Mouse (Mus musculus): ENCODE measurements at regions not wholly inside any gene's neighbourhood (a gene's known extent, or its start where the extent isn't known, plus 50 kb on each side); places are given as distances from the start of the nearest gene placed in this dataset.
A peak's percentile ranks its signal among the peaks of the same experiment; 100 is the strongest.

- H3K27me3 ChIP-seq, result no peaks in the 10 kb centered on the region
- no peak overlapping the region for H3K4me2 ChIP-seq
- no peaks in the 10 kb centered on the region for H3K9me3 ChIP-seq
- no peaks in the 10 kb centered on the region for H3K36me3 ChIP-seq
- no peak overlapping the region for H3K4me3 ChIP-seq
- H3K4me1 ChIP-seq (replicated peaks), result peaks cover 18% of the 10 kb centered on the region
- no peak overlapping the region for H3K9ac ChIP-seq
- peak; percentile 87 for ATAC-seq (ENCODE audit: low read depth)
- 8% methylated on average over 15 of the region's 15 CpGs for WGBS
- H3K27ac ChIP-seq (replicated peaks), result peak overlapping the region; percentile 64
These were observed 201.7 kb downstream of the Zfp36l1 start for GRCm38 (mm10) chr12:79910884-79911759.

DNA sequence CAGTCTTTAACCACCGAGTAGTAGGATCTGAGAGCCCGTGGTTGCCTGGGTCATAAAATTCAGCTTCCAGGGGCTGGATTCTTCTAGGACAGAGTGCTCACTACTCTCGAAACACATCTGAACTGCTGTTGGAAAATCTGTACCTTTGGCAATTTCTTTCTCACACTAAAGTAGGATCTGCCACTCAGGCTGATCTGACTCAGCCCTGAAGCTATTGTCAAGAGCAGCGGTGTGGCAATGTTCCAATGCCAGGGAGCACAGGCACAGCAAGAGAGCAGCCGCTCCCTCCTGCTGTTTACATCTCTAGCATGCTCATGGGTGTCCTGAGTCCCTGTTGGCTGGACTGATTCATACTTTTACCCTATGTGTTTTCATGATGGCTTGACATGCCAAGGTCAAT is 205.2 kb downstream of the Zfp36l1 start:
- H3K27ac ChIP-seq (replicated peaks), result peak overlapping the region; percentile 38
- WGBS, result 39% methylated on average over 5 of the region's 5 CpGs
- H3K4me1 ChIP-seq (replicated peaks), result peaks cover 28% of the 10 kb centered on the region
- no peaks in the 10 kb centered on the region for H3K27me3 ChIP-seq
- H3K36me3 ChIP-seq, result no peaks in the 10 kb centered on the region
- H3K4me2 ChIP-seq, result no peak overlapping the region
- no peak overlapping the region for H3K9ac ChIP-seq
- ATAC-seq (ENCODE audit: low read depth), result no peak
- no peaks in the 10 kb centered on the region for H3K9me3 ChIP-seq
- no peak overlapping the region for H3K4me3 ChIP-seq

DNA sequence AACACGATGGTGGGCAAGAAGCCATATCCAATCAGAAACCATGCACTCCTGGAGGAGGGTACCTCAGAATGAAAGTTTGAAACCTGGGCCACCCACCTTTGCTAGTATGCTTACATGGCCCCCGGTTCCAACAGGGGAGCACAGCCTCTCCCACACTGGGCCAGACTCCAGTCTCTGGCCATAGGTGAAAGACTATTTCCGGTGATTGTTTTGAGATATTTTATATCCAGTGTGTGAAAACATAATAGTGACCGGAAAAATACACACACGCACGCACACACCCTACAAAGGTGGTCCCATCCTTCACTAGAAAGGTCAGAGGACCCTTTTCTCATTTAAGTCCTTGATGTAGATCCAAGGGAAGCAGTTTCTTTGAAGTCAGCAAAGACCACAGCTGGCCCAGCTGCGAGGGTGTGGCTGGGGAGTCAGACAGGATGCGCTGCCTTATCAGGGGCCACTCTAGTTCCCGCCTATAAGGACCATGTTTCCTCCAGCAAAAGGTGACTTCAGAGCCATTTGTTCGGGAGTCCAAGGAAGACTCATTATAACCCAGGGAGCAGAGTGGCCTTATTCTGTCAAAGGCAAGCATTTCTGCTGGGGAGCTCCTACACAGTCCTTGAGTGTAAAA is 206.0 kb downstream of the Zfp36l1 start:
- H3K9ac ChIP-seq, result no peak overlapping the region
- H3K4me3 ChIP-seq, result no peak overlapping the region
- ATAC-seq (ENCODE audit: low read depth), result no peak
- WGBS, result 81% methylated on average over 10 of the region's 10 CpGs
- H3K27me3 ChIP-seq, result no peaks in the 10 kb centered on the region
- H3K36me3 ChIP-seq, result no peaks in the 10 kb centered on the region
- H3K4me2 ChIP-seq, result no peak overlapping the region
- peak overlapping the region; percentile 82 for H3K27ac ChIP-seq (replicated peaks)
- peaks cover 31% of the 10 kb centered on the region for H3K4me1 ChIP-seq (replicated peaks)
- no peaks in the 10 kb centered on the region for H3K9me3 ChIP-seq

GRCm38 (mm10) chr12:79905828-79906737 is 206.7 kb downstream of the Zfp36l1 start:
- 68% methylated on average over 10 of the region's 10 CpGs for WGBS
- Histone ChIP-seq H3K4me1 (replicated peaks) (peaks cover 23% of the 10 kb centered on the region), H3K27ac (replicated peaks) (peak overlapping the region; percentile 82), H3K9me3 (no peaks in the 10 kb centered on the region), H3K4me3 (no peak overlapping the region), H3K36me3 (no peaks in the 10 kb centered on the region), H3K4me2 (no peak overlapping the region), H3K27me3 (no peaks in the 10 kb centered on the region), H3K9ac (no peak overlapping the region)
- no peak for ATAC-seq (ENCODE audit: low read depth)

DNA sequence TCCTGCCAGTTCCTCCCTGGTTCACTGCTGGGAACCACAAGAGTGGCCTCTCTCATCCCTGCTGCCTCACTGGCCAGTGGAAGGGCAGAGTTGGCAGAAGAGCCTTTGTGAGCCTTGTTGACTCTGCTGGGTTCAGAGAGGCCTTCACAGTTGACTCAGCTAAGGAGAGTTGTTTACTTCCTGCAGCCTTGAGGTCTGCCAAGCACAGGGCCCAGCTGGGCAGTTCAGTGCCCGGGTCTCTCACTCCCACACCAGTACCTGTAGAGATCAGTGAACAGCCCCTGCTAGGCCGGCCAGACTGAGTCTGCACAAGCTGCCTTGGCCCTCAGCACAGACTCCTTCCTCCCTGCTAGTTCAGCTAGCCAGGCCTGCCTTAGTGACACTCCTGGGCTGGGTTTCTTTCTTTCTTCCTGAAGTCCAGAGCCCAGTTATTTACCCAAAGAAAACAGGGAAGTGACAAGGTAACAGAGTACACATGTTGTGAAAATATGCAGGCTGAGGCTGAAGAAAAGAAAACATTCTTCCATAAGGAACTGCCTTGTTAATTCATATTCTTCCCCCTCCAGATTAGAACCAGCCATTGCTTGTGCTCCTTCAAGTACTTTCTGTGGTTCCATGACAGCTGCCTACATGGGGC is 207.8 kb downstream of the Zfp36l1 start:
- Histone ChIP-seq H3K9me3 (no peaks in the 10 kb centered on the region), H3K4me1 (replicated peaks) (peaks cover 15% of the 10 kb centered on the region), H3K4me3 (no peak overlapping the region), H3K36me3 (no peaks in the 10 kb centered on the region), H3K9ac (no peak overlapping the region), H3K27me3 (no peaks in the 10 kb centered on the region), H3K4me2 (no peak overlapping the region), H3K27ac (replicated peaks) (peak overlapping the region; percentile 47; the same call in 1 of the 2 replicates)
- WGBS, result 77% methylated on average over 2 of the region's 2 CpGs
- no peak for ATAC-seq (ENCODE audit: low read depth)

DNA sequence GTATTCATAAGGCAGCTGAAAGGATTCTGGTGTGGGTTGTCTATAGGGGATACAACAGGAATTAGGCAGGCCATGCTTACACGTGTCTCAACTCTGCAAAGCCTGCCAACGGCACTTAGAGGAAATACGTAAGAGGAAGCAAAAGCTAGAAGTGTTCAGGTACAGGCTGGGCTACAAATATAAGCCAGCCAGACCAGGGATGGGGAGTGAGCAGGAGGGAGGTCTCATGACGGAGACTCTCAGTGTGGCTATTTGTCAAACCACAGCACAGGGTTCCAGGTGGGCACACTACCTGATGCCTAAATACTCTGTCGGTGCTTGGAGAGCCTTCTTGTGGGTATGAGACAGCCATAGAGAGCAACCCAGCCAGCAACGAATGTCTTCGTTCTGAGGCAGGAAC is 210.1 kb downstream of the Zfp36l1 start:
- H3K9me3 ChIP-seq, result 0 out of 2 replicates have a peak, but pooled peaks cover 4% of the 10 kb centered on the region
- no peaks in the 10 kb centered on the region for H3K27me3 ChIP-seq
- H3K4me3 ChIP-seq, result no peak overlapping the region
- peaks cover 25% of the 10 kb centered on the region for H3K4me1 ChIP-seq (replicated peaks)
- peak overlapping the region; percentile 64 for H3K27ac ChIP-seq (replicated peaks)
- ATAC-seq (ENCODE audit: low read depth), result no peak
- 70% methylated on average over 7 of the region's 7 CpGs for WGBS
- no peaks in the 10 kb centered on the region for H3K36me3 ChIP-seq
- no peak overlapping the region; the same call in 1 of the 2 replicates for H3K9ac ChIP-seq
- H3K4me2 ChIP-seq, result no peak overlapping the region

GRCm38 (mm10) chr12:79902163-79902562 is 210.7 kb downstream of the Zfp36l1 start:
- no peak for ATAC-seq (ENCODE audit: low read depth)
- Histone ChIP-seq H3K9me3 (0 out of 2 replicates have a peak, but pooled peaks cover 4% of the 10 kb centered on the region), H3K4me1 (replicated peaks) (peaks cover 25% of the 10 kb centered on the region), H3K36me3 (no peaks in the 10 kb centered on the region), H3K4me2 (no peak overlapping the region), H3K27ac (replicated peaks) (peak overlapping the region; percentile 64), H3K4me3 (no peak overlapping the region), H3K9ac (0 out of 2 replicates have a peak overlapping the region, but pooled peaks have one; percentile 45), H3K27me3 (no peaks in the 10 kb centered on the region)
- 30% methylated on average over 7 of the region's 7 CpGs for WGBS

DNA sequence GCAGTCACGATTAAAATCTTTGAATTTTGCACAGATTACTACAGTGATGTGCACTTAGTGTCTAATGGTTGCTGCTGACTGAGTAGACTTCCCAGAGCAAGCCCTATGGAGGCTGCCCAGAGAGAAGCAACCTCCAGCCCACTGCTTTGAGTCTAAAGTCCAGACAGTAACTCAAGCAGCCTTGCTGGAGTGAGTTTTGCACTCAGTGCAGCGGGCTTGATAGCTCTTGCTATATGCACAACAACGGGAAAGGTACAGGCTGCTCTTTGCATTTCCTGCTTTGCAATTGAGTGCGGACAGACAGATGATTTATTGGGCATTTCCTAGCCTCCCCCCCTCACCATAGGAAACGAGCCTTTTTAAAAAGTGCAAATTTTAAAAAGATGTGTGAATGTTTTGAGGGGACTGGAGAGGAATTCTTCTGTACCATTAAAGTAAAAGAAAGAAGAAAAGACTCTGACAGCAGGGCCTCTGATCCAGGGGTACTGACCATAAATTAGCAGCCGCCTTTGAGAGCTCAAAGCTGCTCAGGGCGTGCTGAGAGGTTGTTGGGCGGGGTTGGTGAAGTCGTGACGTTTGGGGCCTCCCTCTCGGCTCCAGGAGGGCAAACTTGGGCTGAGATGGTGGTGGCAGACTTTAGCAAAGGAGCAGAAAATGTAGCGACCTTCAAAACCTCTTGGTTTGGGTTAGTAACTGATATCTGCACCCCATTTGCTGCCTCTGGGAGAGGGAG is 214.4 kb downstream of the Zfp36l1 start:
- H3K4me1 ChIP-seq (replicated peaks), result peaks cover 45% of the 10 kb centered on the region
- H3K27me3 ChIP-seq, result no peaks in the 10 kb centered on the region
- peak overlapping the region; percentile 52; the same call in 1 of the 2 replicates for H3K27ac ChIP-seq (replicated peaks)
- no peaks in the 10 kb centered on the region for H3K36me3 ChIP-seq
- H3K4me2 ChIP-seq, result no peak overlapping the region
- H3K9ac ChIP-seq, result no peak overlapping the region
- 7% methylated on average over 12 of the region's 12 CpGs for WGBS
- peak; percentile 68; the same call in 1 of the 2 replicates for ATAC-seq (ENCODE audit: low read depth)
- H3K4me3 ChIP-seq, result no peak overlapping the region
- 0 out of 2 replicates have a peak, but pooled peaks cover 4% of the 10 kb centered on the region for H3K9me3 ChIP-seq

- ATAC-seq (ENCODE audit: low read depth), result no peak
- WGBS, result 15% methylated on average over 6 of the region's 6 CpGs
- H3K27ac ChIP-seq (replicated peaks), result peak overlapping the region; percentile 23; the same call in 1 of the 2 replicates
- no peaks in the 10 kb centered on the region for H3K27me3 ChIP-seq
- no peaks in the 10 kb centered on the region for H3K36me3 ChIP-seq
- 0 out of 2 replicates have a peak, but pooled peaks cover 4% of the 10 kb centered on the region for H3K9me3 ChIP-seq
- no peak overlapping the region for H3K4me2 ChIP-seq
- peaks cover 37% of the 10 kb centered on the region for H3K4me1 ChIP-seq (replicated peaks)
- H3K4me3 ChIP-seq, result no peak overlapping the region
- H3K9ac ChIP-seq, result no peak overlapping the region
These were observed 216.8 kb downstream of the Zfp36l1 start for GRCm38 (mm10) chr12:79895975-79896374.

- 16% methylated on average over 7 of the region's 7 CpGs for WGBS
- ATAC-seq (ENCODE audit: low read depth), result peak; percentile 70; the same call in 1 of the 2 replicates
These were observed 217.5 kb downstream of the Zfp36l1 start for GRCm38 (mm10) chr12:79895324-79895723.

More at GRCm38 (mm10) chr12:79895324-79895723, 217.5 kb downstream of the Zfp36l1 start:
- no peak overlapping the region for H3K4me3 ChIP-seq
- H3K27ac ChIP-seq (replicated peaks), result peak overlapping the region; percentile 56; the same call in 1 of the 2 replicates
- H3K27me3 ChIP-seq, result no peaks in the 10 kb centered on the region
- H3K9me3 ChIP-seq, result 0 out of 2 replicates have a peak, but pooled peaks cover 4% of the 10 kb centered on the region
- H3K9ac ChIP-seq, result no peak overlapping the region
- H3K36me3 ChIP-seq, result no peaks in the 10 kb centered on the region
- 0 out of 2 replicates have a peak overlapping the region, but pooled peaks have one; percentile 1 for H3K4me2 ChIP-seq
- peaks cover 41% of the 10 kb centered on the region for H3K4me1 ChIP-seq (replicated peaks)

Measured in neural tube, embryonic 13.5 days (tissue).